ENCODE assay signal across 11 mouse cellular contexts in genomic region chr1:185070062-185070852, GRCm38 (mm10).
DNase-seq lines count a peak whose midpoint lies in the region; ATAC-seq and TF ChIP-seq lines count a peak whose summit lies in the region.
"Had no signal": no experiment of that assay in that cellular context is flagged by ENCODE, and none has a peak within 500 bp of the region (broad histone marks: within the 10 kb centered on the region; RNA-seq: fewer than 3 reads in every experiment).

No protein-coding gene starts in this region.

- no peak for TF ChIP-seq POLR2A in heart, adult 2 months (IDR thresholded peaks at IDR 0.05; ENCODE audit: insufficient read depth, low read depth, low read length)

- no peak overlapping the region for H3K4me2 ChIP-seq in heart, embryonic 15.5 days

- 62% methylated on average over 10 of the region's 10 CpGs for WGBS in heart, embryonic 15.5 days
- WGBS in heart, adult 2 months = 53% methylated on average over 10 of the region's 10 CpGs

- no peaks in the 10 kb centered on the region for H3K79me2 ChIP-seq in heart, adult 2 months (replicated peaks; ENCODE audit: control insufficient read depth, insufficient read depth, low read length)

- 0 out of 2 replicates have a peak, but pooled peaks have one; percentile 22 for ATAC-seq in heart, embryonic 15.5 days (replicated peaks; ENCODE audit: insufficient number of reproducible peaks, insufficient read depth, low FRiP score, low read depth)
- ATAC-seq: midbrain, embryonic 16.5 days had no signal

- no peaks in the 10 kb centered on the region for H3K27me3 ChIP-seq in heart, embryonic 15.5 days
- H3K27me3 ChIP-seq in heart, adult 2 months (ENCODE audit: control insufficient read depth, insufficient read depth, low read length) = no peaks in the 10 kb centered on the region

- no peak for TF ChIP-seq CTCF in heart, adult 2 months (IDR thresholded peaks at IDR 0.05)

- no peak for DNase-seq in heart, adult 2 months
- peak; percentile 5 to 23 for DNase-seq in right cerebral cortex, postnatal 36 days (ENCODE audit: low spot score in 2 of 2)
- no peak for DNase-seq in right cerebral cortex, postnatal 25 days
- peak; percentile 16 for DNase-seq in layer of hippocampus, adult 9-10 months (ENCODE audit: low spot score)
- DNase-seq in spleen, postnatal 14 days (ENCODE audit: low spot score in 2 of 2) = no peak
- DNase-seq in cerebellum, postnatal 36 days = no peak
- DNase-seq: heart, postnatal 14 days; thymus, postnatal 4 days had no signal

- no peak overlapping the region for H3K27ac ChIP-seq in heart, embryonic 15.5 days
- H3K27ac ChIP-seq in heart, adult 2 months = no peak overlapping the region

- H3K4me3 ChIP-seq in heart, embryonic 15.5 days = no peak overlapping the region
- H3K4me3 ChIP-seq in heart, adult 2 months = no peak overlapping the region

- TF ChIP-seq EP300 in heart, adult 2 months (IDR thresholded peaks at IDR 0.05; ENCODE audit: insufficient read depth, low read depth, low read length) = no peak

- H3K9me3 ChIP-seq in heart, embryonic 15.5 days (replicated peaks) = no peaks in the 10 kb centered on the region
- H3K9me3 ChIP-seq: G1E had no signal

- H3K36me3 ChIP-seq in heart, embryonic 15.5 days = no peaks in the 10 kb centered on the region
- no peaks in the 10 kb centered on the region for H3K36me3 ChIP-seq in heart, adult 2 months (ENCODE audit: control insufficient read depth, insufficient read depth, low read length)
- H3K36me3 ChIP-seq: G1E had no signal

- H3K4me1 ChIP-seq in heart, embryonic 15.5 days (replicated peaks) = no peaks in the 10 kb centered on the region; the same call in 1 of the 2 replicates
- H3K4me1 ChIP-seq in heart, adult 2 months (ENCODE audit: control insufficient read depth, insufficient read depth, low read length) = no peaks in the 10 kb centered on the region

- intact Hi-C loops in heart, adult 2 months (cut with DNase I) = no loop called here

- H3K9ac ChIP-seq in heart, embryonic 15.5 days = no peak overlapping the region
- no peak overlapping the region for H3K9ac ChIP-seq in heart, adult 2 months (ENCODE audit: low read depth, low read length)

Comparison
In these comparisons a context has a peak if more than half of its experiments do, and no peak if none do; other contexts are left out.
1. DNase-seq: peak in right cerebral cortex, postnatal 36 days (2 of 2) and layer of hippocampus, adult 9-10 months (single experiment); none in heart, adult 2 months (0 of 2), right cerebral cortex, postnatal 25 days (single experiment), spleen, postnatal 14 days (0 of 2) and cerebellum, postnatal 36 days (0 of 2).